Mouse (Mus musculus): ENCODE data around the gene Snrpa. TPM values are rescaled to one million over a fixed set of nuclear protein-coding genes. Genes with fewer than 3 reads are reported as not detected.

The Snrpa gene
- polyA plus RNA-seq, 1 experiment from 2014 or later, result 208 TPM

GRCm38 (mm10) chr7:27163450-27163805 is 32.6 kb downstream of the Snrpa start:
- WGBS, result 77% methylated on average over 5 of the region's 5 CpGs
- Histone ChIP-seq H3K4me2 (peak overlapping the region; percentile 89), H3K4me3 (peak overlapping the region; percentile 74), H3K36me3 (peaks cover 56% of the 10 kb centered on the region), H3K9ac (peak overlapping the region; percentile 90), H3K4me1 (replicated peaks) (peaks cover 74% of the 10 kb centered on the region), H3K27me3 (no peaks in the 10 kb centered on the region), H3K9me3 (no peaks in the 10 kb centered on the region), H3K27ac (0 out of 2 replicates have a peak overlapping the region, but pooled peaks have one; percentile 4)
- no peak for ATAC-seq (ENCODE audit: low FRiP score)

- Histone ChIP-seq H3K27ac (no peak overlapping the region), H3K4me2 (peak overlapping the region; percentile 89), H3K36me3 (peaks cover 61% of the 10 kb centered on the region), H3K27me3 (no peaks in the 10 kb centered on the region), H3K4me1 (replicated peaks) (peaks cover 74% of the 10 kb centered on the region), H3K9ac (peak overlapping the region; percentile 90), H3K9me3 (no peaks in the 10 kb centered on the region), H3K4me3 (peak overlapping the region; percentile 74)
- no peak for ATAC-seq (ENCODE audit: low FRiP score)
- WGBS, result 87% methylated on average over 5 of the region's 5 CpGs
Measured at GRCm38 (mm10) chr7:27162780-27163449, 33.2 kb downstream of the Snrpa start.

GRCm38 (mm10) chr7:27161744-27162143 is 34.3 kb downstream of the Snrpa start:
- Histone ChIP-seq H3K4me2 (peak overlapping the region; percentile 89), H3K9me3 (no peaks in the 10 kb centered on the region), H3K4me3 (no peak overlapping the region), H3K27ac (no peak overlapping the region), H3K36me3 (peaks cover 70% of the 10 kb centered on the region), H3K4me1 (replicated peaks) (peaks cover 63% of the 10 kb centered on the region), H3K27me3 (no peaks in the 10 kb centered on the region), H3K9ac (peak overlapping the region; percentile 53)
- no peak for ATAC-seq (ENCODE audit: low FRiP score)
- 83% methylated on average over 4 of the region's 4 CpGs for WGBS

- no peaks in the 10 kb centered on the region for H3K27me3 ChIP-seq
- peaks cover 70% of the 10 kb centered on the region for H3K36me3 ChIP-seq
Measured at GRCm38 (mm10) chr7:27160921-27161320, 35.1 kb downstream of the Snrpa start.

GRCm38 (mm10) chr7:27159882-27160281 is 36.2 kb downstream of the Snrpa start:
- Histone ChIP-seq H3K9me3 (no peaks in the 10 kb centered on the region), H3K27ac (no peak overlapping the region), H3K36me3 (peaks cover 65% of the 10 kb centered on the region), H3K4me2 (0 out of 2 replicates have a peak overlapping the region, but pooled peaks have one; percentile 2), H3K27me3 (no peaks in the 10 kb centered on the region), H3K4me1 (replicated peaks) (peaks cover 54% of the 10 kb centered on the region), H3K9ac (0 out of 2 replicates have a peak overlapping the region, but pooled peaks have one; percentile 1), H3K4me3 (no peak overlapping the region)
- ATAC-seq (ENCODE audit: low FRiP score), result peak; percentile 85
- WGBS, result 20% methylated on average over 8 of the region's 8 CpGs

More at GRCm38 (mm10) chr7:27160921-27161320, 35.1 kb downstream of the Snrpa start:
- H3K9me3 ChIP-seq, result no peaks in the 10 kb centered on the region
- no peak overlapping the region for H3K27ac ChIP-seq
- WGBS, result 87% methylated on average over 3 of the region's 3 CpGs
- ATAC-seq (ENCODE audit: low FRiP score), result no peak
- no peak overlapping the region for H3K4me2 ChIP-seq
- H3K4me3 ChIP-seq, result no peak overlapping the region
- peaks cover 63% of the 10 kb centered on the region for H3K4me1 ChIP-seq (replicated peaks)
- H3K9ac ChIP-seq, result peak overlapping the region; percentile 53; the same call in 1 of the 2 replicates

- Histone ChIP-seq H3K9ac (no peak overlapping the region), H3K4me2 (no peak overlapping the region), H3K4me1 (replicated peaks) (peaks cover 48% of the 10 kb centered on the region), H3K27me3 (no peaks in the 10 kb centered on the region), H3K27ac (no peak overlapping the region), H3K4me3 (no peak overlapping the region), H3K9me3 (no peaks in the 10 kb centered on the region), H3K36me3 (peaks cover 59% of the 10 kb centered on the region)
- ATAC-seq (ENCODE audit: low FRiP score), result no peak
- WGBS, result 93% methylated on average over 6 of the region's 6 CpGs
Measured at GRCm38 (mm10) chr7:27159256-27159655, 36.8 kb downstream of the Snrpa start.

- Histone ChIP-seq H3K9me3 (no peaks in the 10 kb centered on the region), H3K27ac (no peak overlapping the region), H3K4me3 (no peak overlapping the region), H3K4me1 (replicated peaks) (peaks cover 37% of the 10 kb centered on the region), H3K36me3 (peaks cover 49% of the 10 kb centered on the region), H3K4me2 (no peak overlapping the region), H3K9ac (no peak overlapping the region), H3K27me3 (no peaks in the 10 kb centered on the region)
- WGBS, result 96% methylated on average over 9 of the region's 9 CpGs
- ATAC-seq (ENCODE audit: low FRiP score), result no peak
Measured at GRCm38 (mm10) chr7:27158171-27158570, 37.9 kb downstream of the Snrpa start.

- Histone ChIP-seq H3K36me3 (peaks cover 31% of the 10 kb centered on the region), H3K4me1 (replicated peaks) (peaks cover 16% of the 10 kb centered on the region), H3K27ac (no peak overlapping the region), H3K27me3 (no peaks in the 10 kb centered on the region), H3K4me2 (no peak overlapping the region), H3K9me3 (no peaks in the 10 kb centered on the region), H3K4me3 (no peak overlapping the region), H3K9ac (no peak overlapping the region)
- 84% methylated on average over 13 of the region's 13 CpGs for WGBS
- ATAC-seq (ENCODE audit: low FRiP score), result no peak
Measured at GRCm38 (mm10) chr7:27156005-27156404, 40.1 kb downstream of the Snrpa start.

- Histone ChIP-seq H3K9me3 (no peaks in the 10 kb centered on the region), H3K9ac (no peak within 1 kb of the TSS), H3K27ac (no peak within 1 kb of the TSS), H3K36me3 (peaks cover 13% of the 10 kb centered on the region), H3K4me2 (no peak within 1 kb of the TSS), H3K4me3 (no peak within 1 kb of the TSS), H3K4me1 (replicated peaks) (no peaks in the 10 kb centered on the region), H3K27me3 (no peaks in the 10 kb centered on the region)
- 81% methylated on average over 10 of the region's 10 CpGs for WGBS
- ATAC-seq (ENCODE audit: low FRiP score), result no peak
Measured at GRCm38 (mm10) chr7:27153205-27153764, 42.8 kb downstream of the Snrpa start, which contains the start of gene Cyp2t4. TSS of gene Cyp2t4 (plus strand) at chr7:27153714.

MicroRNAs encoded within 50 kb of the gene (microRNA counts, 519-probe panel; counts per million panel counts)
- 51.3 counts per million for microRNA mmu-miR-1191

Small RNA genes lying within 50 kb of the gene (microRNA-seq; reads per million reads assigned to microRNA genes)
- gene Mir1191, result 1.6 reads per million
- not detected for gene Mir3101

Other genes with a start within 250 kb of the Snrpa start
- not detected in 2 replicates for gene Cyp2a12, start 167.2 kb downstream of the Snrpa start, polyA plus RNA-seq (2015; fragmentation: Nextera tagmentation; extraction: Ambion mirVana)
- 0.12 TPM in 1 of 2 replicates, not detected in the other for gene Cyp2f2, start 76.4 kb downstream of the Snrpa start, polyA plus RNA-seq (2015; fragmentation: Nextera tagmentation; extraction: Ambion mirVana)
- 0.17 and 0.19 TPM in 2 replicates for gene Cyp2t4, start 42.6 kb downstream of the Snrpa start, polyA plus RNA-seq (2015; fragmentation: Nextera tagmentation; extraction: Ambion mirVana)
- gene Egln2, start 29.5 kb downstream of the Snrpa start, polyA plus RNA-seq (2015; fragmentation: Nextera tagmentation; extraction: Ambion mirVana), result 89.9 and 92.1 TPM in 2 replicates
- 119 and 123 TPM in 2 replicates for gene Rab4b, start 17.4 kb downstream of the Snrpa start, polyA plus RNA-seq (2015; fragmentation: Nextera tagmentation; extraction: Ambion mirVana)
- gene Gm21983, start 15.2 kb downstream of the Snrpa start, polyA plus RNA-seq (2015; fragmentation: Nextera tagmentation; extraction: Ambion mirVana), result 1.2 TPM in 1 of 2 replicates, not detected in the other
- gene Mia, start 15.1 kb downstream of the Snrpa start, polyA plus RNA-seq (2015; fragmentation: Nextera tagmentation; extraction: Ambion mirVana), result 10.8 and 11.3 TPM in 2 replicates
- gene BC024978, start 490 bp downstream of the Snrpa start, polyA plus RNA-seq (2015; fragmentation: Nextera tagmentation; extraction: Ambion mirVana), result 3.5 and 4.5 TPM in 2 replicates
- gene Itpkc, start 32.4 kb upstream of the Snrpa start, polyA plus RNA-seq (2015; fragmentation: Nextera tagmentation; extraction: Ambion mirVana), result 6.1 and 6.5 TPM in 2 replicates
- 23.8 and 24.9 TPM in 2 replicates for gene Coq8b, start 36.8 kb upstream of the Snrpa start, polyA plus RNA-seq (2015; fragmentation: Nextera tagmentation; extraction: Ambion mirVana)
- 48.4 and 49.6 TPM in 2 replicates for gene Numbl, start 62.2 kb upstream of the Snrpa start, polyA plus RNA-seq (2015; fragmentation: Nextera tagmentation; extraction: Ambion mirVana)
- 5.4 and 6.0 TPM in 2 replicates for gene Ltbp4, start 141.4 kb upstream of the Snrpa start, polyA plus RNA-seq (2015; fragmentation: Nextera tagmentation; extraction: Ambion mirVana)
- gene Shkbp1, start 159.7 kb upstream of the Snrpa start, polyA plus RNA-seq (2015; fragmentation: Nextera tagmentation; extraction: Ambion mirVana), result 61.8 and 62.5 TPM in 2 replicates
- not detected in 2 replicates for gene Gm20479, start 161.1 kb upstream of the Snrpa start, polyA plus RNA-seq (2015; fragmentation: Nextera tagmentation; extraction: Ambion mirVana)

Data from hindbrain, embryonic 13.5 days (tissue).